Mouse (Mus musculus) adrenal gland, postnatal 10 days (tissue): ENCODE data around the gene Ssr3. TPM values are rescaled to one million over a fixed set of nuclear protein-coding genes. Genes with fewer than 3 reads are reported as not detected.
"Not testable (repeated sequence)": the region's sequence is repeated elsewhere in the genome, so short reads cannot be mapped to it uniquely, and the experiment has no call there.

ENCODE experiments used
- DNase-seq: peaks from one replicate; pipeline ENCODE4 v3.0.0; 2021; ENCODE audit warnings: mixed read lengths
- long read RNA-seq, 2 experiments: library from polyadenylated mRNA; stranded (forward); transcript quantifications; one replicate each; pipeline ENCODE4 v2.0.0; 2021
- total RNA-seq, 2 experiments: library from RNA; stranded (reverse); gene quantifications; 2 replicates each; pipeline ENCODE4 v1.2.3; 2021

Gene Ssr3
- total RNA-seq = 100 to 1,000 TPM; 174 to 190 TPM
- long read RNA-seq, experiment 1, transcript Ssr3-201 (5 exons, 2,957 nt) = major isoform, 80 of 121 reads
- long read RNA-seq, experiment 1, partial matches to known transcripts = 0 of 121 reads
- long read RNA-seq, experiment 1, other reads (novel, unspliced or antisense) = 38 of 121 reads
- long read RNA-seq, experiment 2, transcript Ssr3-201 (5 exons, 2,957 nt) = major isoform, 78 of 88 reads
- long read RNA-seq, experiment 2, partial matches to known transcripts = 0 of 88 reads
- long read RNA-seq, experiment 2, other reads (novel, unspliced or antisense) = 9 of 88 reads

DNA sequence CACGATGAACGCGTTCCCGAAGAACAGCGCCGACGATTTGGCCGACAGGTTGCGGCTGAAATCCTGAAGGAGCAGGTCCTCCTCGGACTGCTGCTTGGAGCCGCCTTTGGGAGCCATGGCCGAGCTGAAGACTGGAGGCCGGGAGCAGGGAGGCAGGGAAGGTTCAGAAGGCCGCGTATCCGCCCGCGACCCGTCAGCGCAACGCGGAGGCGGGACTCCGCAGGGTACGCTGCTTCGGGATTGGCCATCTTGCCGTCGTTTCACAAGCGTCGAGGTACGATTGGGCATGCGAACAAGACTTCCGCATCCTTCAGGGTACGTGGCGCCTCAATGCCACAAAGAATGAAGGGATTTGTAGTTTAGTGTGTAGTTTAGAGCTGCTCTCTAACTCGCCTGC is at the start of gene Ssr3:
TSS of gene Ssr3 (minus strand) at position 203 of the 397 bp plus-strand sequence.
- DNase-seq = peak; percentile 97

DNA sequence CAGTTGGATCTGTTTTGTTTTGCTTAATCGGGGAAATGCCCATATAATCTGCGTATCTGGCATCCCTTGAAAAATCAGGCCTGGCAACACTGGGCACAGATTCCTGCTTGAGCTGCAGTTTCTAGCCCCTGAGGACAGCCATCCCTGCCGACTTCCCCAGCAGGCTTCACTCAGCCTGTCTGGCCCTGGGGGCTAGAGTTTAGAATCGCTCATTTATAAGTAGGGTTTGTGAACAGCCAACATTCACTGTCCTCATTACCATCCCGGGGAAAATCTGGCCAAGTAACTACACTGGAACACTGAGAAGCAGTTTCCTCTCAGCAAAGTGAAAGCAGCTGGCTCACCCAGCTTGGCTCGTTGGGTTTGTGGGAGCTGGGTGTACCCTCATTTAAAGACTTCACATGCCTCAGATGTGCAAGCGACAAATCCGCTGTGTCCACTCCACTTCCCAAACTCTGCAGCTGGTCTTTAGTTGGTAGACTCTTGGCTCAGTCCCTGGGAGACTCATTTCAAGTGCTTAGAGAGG is 49.2 kb upstream of the Ssr3 start:
- peak; percentile 24 for DNase-seq

DNA sequence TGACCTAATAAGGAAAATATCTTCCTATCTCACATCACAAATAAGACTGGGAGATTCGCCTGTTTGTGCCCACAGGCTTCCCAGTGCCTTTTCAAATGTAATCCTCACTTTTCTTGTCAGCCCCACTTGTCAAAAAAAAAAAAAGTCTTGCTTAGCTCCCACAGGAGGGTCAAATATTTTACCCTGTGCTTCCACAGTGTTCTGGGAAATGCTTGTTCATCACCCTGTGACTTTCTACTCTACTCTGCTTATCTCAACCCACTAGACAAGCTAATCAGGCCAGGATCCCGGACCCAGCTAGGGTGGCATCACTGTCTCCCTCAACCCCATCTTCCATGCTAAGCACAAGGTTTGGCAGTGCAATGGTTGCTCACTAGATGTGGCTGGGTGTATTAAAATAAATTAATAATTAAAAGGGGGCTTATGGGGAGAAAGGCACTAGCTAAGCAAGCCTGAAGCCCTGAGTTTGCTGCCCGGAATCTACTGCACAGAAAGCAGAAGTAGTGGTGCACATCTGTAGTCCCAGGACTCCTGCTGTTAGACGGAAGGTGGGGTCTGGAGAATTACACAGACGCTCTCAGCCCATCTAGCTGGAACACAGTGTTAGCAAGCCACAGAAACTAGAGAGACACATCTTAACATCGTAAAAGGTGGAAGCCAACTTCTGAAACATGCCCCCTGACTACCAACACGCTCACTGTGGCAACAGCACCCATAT is 46.2 kb upstream of the Ssr3 start:
- DNase-seq = no peak

DNA sequence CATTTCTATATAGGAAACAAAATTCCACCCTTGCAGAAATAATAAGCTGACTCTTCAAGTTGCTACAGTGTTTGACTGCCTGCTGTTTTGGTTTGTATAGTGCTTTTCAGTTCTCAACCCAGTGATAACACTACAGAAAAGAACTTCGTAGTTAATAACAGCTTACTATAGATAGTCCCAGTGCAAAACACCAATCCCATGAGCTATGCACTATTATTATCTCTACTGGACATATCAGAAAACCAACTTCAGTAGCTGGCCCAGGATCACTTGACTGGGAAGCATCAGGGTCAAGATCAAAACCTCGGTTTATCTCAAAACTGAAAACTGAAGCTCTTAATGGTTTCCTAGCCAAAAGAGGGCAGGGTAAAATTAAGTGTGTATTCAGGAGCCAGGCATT is 43.4 kb upstream of the Ssr3 start:
- no peak for DNase-seq

DNA sequence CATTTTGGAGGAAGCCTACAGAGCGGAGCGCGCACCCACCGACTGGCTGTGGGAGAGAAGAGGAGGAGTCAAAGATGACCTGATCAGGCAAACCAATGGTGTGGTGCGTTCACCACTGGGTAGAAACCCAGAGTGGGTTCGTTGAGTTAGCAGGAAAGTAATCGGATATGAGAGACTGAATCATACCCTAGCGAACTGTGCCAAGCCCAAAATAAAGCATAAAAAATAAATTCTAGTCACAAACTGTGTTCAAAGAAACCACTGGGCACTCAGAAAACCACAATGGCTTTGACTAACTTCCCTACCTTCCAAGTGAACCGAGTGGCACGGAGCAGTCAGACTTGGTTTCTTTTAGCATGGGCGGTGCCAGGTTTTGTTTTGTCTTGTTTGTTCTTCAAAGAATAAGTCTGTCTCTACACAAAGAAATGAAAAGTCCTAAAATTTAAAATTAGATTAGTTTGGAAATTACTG is 42.7 kb upstream of the Ssr3 start:
- no peak for DNase-seq

DNA sequence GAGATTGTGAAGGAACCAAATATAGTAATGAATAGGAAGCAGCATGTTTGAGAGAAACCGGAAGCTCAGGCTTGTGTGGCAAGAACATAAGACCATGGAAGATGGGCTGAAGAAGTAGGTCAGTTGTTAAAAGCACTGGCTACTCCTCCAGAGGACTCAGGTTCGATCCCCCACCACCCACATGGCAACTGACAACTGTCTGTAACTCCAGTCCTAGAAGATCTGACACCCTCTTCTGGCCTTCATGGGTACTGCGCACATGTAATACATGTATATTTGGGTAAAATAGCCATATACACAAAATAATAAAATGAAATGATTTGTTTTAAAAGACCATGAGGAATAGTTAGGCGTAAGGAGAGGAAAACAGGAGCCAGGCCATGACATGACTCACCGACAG is 39.8 kb upstream of the Ssr3 start:
- no peak for DNase-seq

DNA sequence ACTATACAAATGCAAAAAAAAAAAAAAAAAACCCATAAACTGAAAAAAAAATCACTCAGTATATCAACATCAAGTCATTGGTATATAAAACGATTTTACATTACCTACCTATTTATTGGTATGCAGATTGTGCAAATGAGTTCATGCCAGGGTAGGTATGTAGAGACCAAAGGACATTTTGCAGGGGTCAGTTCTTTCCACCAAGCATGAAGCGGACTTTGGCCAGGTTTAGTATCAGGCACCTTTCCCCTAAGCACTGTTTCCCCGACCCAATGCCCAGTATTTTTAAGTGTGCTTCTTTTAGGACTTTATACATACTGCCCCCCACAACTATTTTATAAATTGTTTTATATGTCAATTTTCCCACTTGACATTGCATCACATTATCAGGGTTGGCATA is 27.3 kb upstream of the Ssr3 start:
- no peak for DNase-seq

DNA sequence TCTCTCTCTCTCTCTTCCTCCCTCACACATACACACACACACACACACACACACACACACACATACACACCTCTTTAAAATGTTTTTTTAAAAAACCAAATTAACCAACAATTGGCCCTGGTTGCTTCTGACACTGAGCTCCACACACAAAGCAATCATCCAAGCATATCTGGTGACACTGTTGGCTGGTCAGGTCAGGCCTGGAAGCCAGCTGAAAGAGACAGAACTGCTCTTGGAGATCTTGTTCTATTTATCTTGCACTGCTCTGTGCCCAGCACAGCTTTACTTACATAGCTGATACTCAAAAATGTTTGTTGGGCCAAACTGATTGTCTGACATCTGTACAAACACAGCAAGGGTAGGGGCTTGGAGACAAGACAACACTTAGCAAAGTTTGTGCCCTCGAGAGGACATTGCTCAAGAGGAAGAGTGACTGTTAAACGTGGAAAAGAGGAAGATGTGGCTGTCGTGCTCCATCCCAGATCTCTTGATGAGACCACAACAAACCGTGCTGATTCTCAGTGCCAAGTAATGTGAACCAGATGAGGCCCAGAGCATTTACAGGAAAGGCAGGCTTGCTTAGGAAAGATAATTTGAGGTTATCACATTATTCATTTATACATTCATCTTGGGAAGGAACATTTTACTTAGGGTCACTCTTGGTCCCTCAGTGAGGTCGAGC is 25.6 kb upstream of the Ssr3 start:
- no peak for DNase-seq

DNA sequence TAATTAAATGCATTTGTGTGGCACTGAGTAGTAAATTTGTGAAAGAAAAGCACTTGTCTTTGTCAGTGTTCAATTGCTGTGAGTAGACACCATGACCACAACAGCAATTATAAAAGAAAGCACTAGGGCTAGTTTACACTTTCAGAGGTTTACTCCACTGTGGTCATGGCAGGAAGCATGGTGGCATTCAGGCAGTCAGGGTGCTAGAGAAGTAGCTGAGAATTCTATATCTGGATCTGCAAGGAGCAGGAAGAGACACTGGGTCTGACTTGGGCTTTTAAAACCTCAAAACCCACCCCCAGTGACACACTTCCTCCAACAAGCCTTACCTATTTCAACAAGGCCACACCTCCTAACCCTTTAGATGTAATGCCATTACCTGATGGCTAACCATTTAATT is 24.1 kb upstream of the Ssr3 start:
- DNase-seq = no peak

DNA sequence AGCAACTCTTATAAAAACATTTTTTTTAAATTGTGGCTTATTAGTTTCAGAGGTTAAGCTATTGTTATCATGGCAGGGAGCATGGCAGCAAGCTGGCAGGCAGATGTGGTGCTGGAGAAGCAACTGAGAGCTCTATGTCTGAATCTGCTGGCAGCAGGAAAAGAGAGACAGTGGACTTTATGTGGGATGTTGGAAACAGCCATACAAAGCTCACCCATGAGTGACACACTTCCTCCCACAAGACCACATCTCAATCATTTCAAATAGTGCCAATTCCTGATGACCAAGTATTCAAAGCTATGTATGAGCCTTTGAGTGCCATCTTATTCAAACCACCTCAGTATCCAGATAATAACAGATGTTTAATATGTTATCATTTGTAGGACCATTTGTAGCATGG is 15.5 kb upstream of the Ssr3 start:
- DNase-seq = no peak

DNA sequence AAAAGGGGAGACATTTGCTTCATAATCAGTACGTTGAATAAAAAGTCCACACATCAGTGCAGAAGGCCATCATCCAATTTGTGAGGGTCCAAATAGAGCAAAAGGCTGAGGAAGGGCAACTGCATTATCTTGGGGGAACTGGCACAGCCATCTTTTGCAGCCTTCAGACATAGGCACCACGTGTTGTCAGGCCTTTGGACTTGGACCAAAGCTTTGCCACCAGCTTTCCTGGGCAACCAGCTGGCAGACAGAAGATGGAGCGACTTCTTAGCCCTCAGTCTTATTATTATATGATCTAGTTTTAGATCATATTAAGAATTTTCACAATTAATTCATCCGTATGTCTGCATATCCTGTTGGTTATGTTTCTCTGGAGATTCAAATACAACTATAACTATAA is 13.4 kb upstream of the Ssr3 start:
- no peak for DNase-seq

DNA sequence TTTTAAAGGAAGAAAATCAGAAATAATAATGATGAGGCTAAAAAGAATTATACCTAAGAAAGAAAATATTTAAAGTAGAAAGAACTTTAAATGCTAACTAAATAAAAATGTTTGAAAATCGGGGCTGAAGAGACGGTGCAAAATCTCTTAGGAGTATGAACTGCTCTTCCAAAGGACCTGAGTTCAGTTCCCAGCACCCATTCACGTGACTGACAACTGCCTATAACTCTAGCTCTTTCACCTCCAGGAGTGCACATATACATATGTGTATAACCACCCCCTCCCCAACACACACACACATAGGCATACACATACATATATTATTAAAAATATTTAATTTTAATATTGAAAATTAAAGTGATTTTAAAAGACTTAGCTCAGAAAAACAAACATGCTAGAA is 5.1 kb upstream of the Ssr3 start:
- DNase-seq = no peak

DNA sequence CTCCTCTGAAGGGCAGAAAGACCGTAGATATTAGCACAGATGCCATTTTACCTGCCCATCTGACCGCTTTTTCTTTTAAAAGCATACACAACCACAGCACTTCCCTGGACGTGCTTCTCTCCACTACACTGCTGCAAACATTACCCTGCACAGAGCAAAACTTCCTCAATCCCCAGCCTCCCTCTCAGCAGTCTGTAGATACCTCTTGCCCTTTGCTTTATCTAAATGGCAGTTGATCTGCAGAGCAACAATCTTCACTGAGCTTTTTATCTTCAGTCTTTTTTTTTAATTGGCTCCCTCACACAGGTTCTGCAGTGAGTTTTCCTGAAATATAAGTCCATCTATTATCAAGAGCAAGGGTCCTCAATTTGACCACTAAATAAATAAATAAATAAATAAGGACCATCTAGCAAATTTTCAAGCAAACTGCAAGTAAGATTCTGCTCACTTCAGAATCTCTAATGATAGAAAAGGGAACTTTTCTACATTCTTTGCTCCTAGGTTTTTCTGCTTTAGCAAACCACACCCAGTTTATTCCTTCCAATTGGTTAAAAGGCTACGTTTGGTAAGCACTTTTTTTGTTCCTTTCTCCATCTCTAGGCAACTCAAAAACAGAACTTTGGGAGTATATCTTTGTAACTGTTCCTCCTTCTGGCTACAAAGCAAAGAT is 4.5 kb upstream of the Ssr3 start:
- DNase-seq = no peak

DNA sequence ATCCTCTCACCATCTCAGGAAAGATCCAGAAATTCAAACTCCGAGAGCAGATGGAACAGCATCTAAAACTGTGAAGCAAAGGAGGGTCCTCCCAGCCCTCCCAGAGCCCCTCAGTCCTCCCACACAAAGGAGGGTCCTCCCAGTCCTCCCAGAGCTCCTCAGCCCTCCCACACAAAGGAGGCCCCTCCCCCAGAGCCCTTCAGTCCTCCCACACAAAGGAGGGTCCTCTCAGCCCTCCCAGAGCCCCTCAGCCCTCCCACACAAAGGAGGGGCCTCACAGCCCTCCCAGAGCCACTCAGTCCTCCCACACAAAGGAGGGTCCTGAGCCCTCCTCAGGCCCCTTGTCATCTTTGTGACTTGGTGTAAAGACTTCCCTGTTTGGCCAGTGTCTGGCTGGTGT is 2.7 kb upstream of the Ssr3 start:
- not testable (repeated sequence) for DNase-seq

DNA sequence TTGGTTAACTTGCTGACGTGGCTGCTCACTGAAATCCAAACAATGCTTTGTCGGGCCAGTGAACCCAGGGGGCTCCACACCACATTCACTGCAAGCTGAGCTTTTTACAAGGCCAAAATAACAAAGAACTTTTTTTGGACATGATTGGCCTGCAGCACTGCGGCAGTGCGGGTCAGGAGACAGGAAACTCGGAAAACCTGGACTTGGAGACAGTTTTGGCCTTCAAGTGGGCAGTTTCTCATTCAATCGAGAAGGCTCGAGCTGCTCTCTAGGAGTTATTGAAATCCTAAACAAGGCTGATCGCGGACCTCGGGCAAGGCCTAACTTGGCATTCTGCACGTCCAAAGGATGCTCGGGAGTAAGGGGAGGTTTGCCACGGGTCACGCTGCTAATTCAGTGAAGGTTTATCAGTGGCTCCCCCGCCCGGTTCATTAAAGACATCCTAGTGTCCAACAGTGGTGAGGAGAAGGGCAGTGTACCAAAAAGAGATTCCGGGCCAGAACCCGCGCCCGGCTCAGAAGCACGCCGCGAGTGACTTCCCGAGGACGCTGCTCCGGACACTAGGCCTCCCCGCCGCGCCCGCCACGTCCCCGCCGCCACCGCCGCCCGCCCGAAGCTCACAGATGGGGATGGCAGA is 521 bp downstream of the Ssr3 start:
- no peak for DNase-seq

DNA sequence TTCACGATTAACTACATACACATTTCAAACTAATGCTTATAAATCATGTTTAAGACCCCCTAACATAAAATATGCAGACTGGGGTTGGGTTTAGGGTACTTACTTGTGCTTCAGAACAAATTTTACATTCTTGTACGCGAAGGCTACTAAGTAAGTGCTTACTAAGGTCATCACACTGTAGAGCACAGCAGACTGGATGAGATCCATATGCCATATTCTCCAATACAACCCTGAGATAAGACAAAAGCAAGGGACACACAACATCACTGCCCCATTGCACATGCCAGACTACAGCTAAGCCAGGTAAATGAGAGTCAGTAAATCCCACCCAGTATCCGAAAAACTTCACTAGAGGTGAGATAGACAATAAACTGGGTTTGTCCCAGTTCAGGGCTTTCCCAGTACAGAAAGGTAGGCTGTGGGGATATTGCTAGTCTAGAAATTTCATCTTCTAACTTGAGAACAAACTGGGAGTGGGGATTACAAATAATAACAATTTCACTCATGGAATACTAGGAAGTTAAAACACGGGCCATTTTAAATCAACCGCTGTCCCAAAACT is 1.1 kb downstream of the Ssr3 start:
- DNase-seq = no peak

DNA sequence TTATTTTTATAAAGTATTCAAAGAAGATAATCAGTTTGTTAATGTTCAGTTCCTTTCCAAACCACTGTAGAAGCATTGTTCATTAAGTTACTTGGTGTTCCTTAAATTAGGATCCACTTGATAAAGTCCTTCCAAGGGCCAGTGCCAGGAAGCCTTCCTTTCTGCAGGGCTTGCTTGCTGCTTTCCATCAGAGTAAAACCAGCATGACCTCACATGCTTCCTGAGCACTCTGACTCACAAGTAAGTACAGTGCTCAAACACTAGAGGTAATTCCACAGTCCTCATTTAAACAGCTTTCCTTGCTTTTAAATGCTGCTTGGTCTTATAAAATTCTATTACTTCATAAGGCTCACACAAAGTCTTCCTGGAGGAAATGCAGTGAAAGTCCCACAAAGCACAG is 6.7 kb downstream of the Ssr3 start:
- DNase-seq = no peak

DNA sequence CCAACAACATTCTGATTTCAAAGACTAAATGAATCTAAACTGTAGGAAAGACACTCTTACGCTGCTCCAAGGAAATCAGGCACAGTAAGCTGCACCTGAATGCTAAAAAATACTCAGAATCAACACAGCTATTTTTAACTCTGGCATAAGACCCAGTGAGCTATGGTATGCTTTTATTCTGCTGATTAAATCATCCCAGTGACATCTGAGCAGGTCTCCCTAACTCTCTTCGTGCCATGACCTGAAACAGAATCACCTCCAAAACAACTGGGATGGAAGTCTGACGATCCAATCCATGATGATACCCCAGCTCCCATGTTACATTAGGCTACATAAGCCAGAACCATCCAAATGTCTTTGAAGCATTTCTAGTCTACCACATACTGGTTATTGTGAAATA is 8.0 kb downstream of the Ssr3 start:
- DNase-seq = no peak

DNA sequence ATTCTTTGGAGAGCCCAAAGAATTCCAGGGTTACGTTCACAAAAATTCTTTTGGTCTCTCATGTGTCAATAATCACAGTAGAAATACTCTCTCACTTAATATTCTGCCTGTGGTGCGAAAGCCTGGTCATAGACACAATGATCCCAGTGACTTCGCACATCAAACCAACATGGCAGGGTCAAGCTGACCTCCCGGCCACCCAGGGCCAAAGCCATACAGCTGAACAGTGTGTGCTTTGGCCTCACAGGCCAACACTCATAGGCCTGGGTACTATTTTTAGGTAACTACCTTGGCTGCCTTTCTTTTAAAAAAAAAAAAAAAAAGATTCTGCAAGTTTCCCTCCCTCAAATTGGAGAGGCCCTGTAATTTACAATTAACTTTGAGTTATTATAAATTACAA is 11.3 kb downstream of the Ssr3 start:
- DNase-seq = no peak

DNA sequence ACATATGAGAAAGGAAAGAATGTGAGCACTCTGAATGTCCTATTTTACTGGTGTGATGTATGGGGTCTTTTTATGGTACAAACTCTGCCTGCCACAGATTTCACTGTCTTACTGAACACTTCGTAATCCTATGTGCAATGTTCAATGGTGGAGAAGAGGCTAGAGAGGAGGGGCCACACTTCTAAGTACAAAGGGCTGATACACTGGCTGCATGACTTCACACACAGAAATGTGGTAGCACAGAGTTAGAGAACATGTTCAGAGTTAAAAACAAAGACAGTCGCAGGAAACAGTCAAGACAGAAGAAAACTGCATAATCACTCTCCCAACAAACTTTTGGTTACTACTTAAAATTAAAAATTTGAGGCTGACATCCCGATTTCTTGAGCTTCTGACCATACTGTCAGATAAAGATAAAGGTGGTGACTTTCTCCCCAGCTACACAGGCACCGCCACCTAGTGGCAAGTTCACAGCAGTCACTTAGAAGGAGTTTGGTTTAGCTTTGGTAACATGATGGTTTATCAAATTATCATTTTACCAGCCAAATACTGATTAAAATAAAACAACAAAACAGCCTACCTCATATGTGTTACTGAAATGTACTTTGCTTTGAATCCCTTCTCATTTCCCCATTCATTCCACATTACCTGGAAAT is 12.4 kb downstream of the Ssr3 start:
- DNase-seq = peak; percentile 65

DNA sequence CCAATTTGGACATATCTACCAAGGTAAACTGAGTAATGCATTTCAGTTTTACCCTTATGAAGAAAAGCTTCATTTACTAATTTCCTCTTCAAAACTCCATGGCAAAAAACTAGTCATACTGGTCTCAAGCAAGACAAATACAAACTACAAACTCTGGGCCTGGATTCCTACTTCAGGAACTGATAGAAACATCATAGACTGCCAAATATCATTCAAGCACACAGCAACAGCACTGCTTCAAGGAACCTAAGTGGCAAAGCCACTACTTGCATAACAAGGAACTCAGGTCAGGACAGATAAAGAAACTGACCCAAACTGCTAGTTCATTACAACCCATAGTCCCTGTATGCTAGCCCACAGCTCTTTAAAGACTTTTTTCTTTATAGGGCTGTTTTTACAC is 13.7 kb downstream of the Ssr3 start:
- DNase-seq = no peak
